Mouse (Mus musculus): Measurements from ENCODE around the gene Ankrd60. TPM values are rescaled to one million over a fixed set of nuclear protein-coding genes. Genes with fewer than 3 reads are reported as not detected.

Ankrd60 gene
- polyA plus RNA-seq, 1 experiment from 2014 or later: not detected

Other genes starting within 250 kb of the Ankrd60 start
- gene 1700021F07Rik, start 55.8 kb downstream of the Ankrd60 start, polyA plus RNA-seq (2016; fragmentation: Nextera tagmentation; extraction: Ambion mirVana): not detected in 2 replicates
- 39.3 and 39.5 TPM in 2 replicates for gene Rab22a, start 81.4 kb upstream of the Ankrd60 start, polyA plus RNA-seq (2016; fragmentation: Nextera tagmentation; extraction: Ambion mirVana)
- not detected in 2 replicates for gene 1700010B08Rik, start 141.1 kb upstream of the Ankrd60 start, polyA plus RNA-seq (2016; fragmentation: Nextera tagmentation; extraction: Ambion mirVana)
- 10.0 and 10.1 TPM in 2 replicates for gene Vapb, start 159.1 kb upstream of the Ankrd60 start, polyA plus RNA-seq (2016; fragmentation: Nextera tagmentation; extraction: Ambion mirVana)